Mouse (Mus musculus): Measurements from ENCODE around the gene Bcap31. TPM values are rescaled to one million over a fixed set of nuclear protein-coding genes. Genes with fewer than 3 reads are reported as not detected.

Bcap31 gene
- total RNA-seq, 2 experiments from 2014 or later, result 74.8 to 90.1 TPM

GRCm38 (mm10) chrX:73718686-73719362 is 2.8 kb upstream of the Bcap31 start:
- no peak for TF ChIP-seq CTCF (IDR thresholded peaks at IDR 0.05)
- no peak for DNase-seq (ENCODE audit: extremely low spot score in 1 of 2, low spot score in 2 of 2)
- intact Hi-C loops (cut with DNase I), result loop anchor here (5.0 to 10.0 kb wide), 2 partner anchors 63 to 216 kb away; partner anchors contain the start of gene Renbp
- no peak overlapping the region for H3K27ac ChIP-seq
- H3K4me3 ChIP-seq, result no peak overlapping the region

- Histone ChIP-seq H3K27ac (no peak overlapping the region), H3K4me3 (no peak overlapping the region)
- DNase-seq (ENCODE audit: extremely low spot score in 1 of 2, low spot score in 2 of 2), result no peak
- no peak for TF ChIP-seq CTCF (IDR thresholded peaks at IDR 0.05)
- intact Hi-C loops (cut with DNase I), result loop anchor here (5.0 to 10.0 kb wide), 2 partner anchors 64 to 217 kb away; partner anchors contain the start of gene Renbp
These were observed 2.3 kb upstream of the Bcap31 start for GRCm38 (mm10) chrX:73718271-73718670.

GRCm38 (mm10) chrX:73717667-73718066 is 1.7 kb upstream of the Bcap31 start:
- DNase-seq (ENCODE audit: extremely low spot score in 1 of 2, low spot score in 2 of 2), result no peak
- H3K27ac ChIP-seq, result no peak overlapping the region

GRCm38 (mm10) chrX:73716709-73717545 is 952 bp upstream of the Bcap31 start:
- intact Hi-C loops (cut with DNase I), result loop anchor here (5.0 to 10.0 kb wide), 2 partner anchors 65 to 218 kb away; partner anchors contain the start of gene Renbp
- DNase-seq (ENCODE audit: extremely low spot score in 1 of 2, low spot score in 2 of 2), result peak; percentile 8 to 21
- Histone ChIP-seq H3K27ac (peak overlapping the region; percentile 86), H3K4me3 (peak overlapping the region; percentile 57)
- no peak for TF ChIP-seq CTCF (IDR thresholded peaks at IDR 0.05)

More at GRCm38 (mm10) chrX:73717667-73718066, 1.7 kb upstream of the Bcap31 start:
- intact Hi-C loops (cut with DNase I), result loop anchor here (5.0 to 10.0 kb wide), 2 partner anchors 65 to 217 kb away; partner anchors contain the start of gene Renbp
- H3K4me3 ChIP-seq, result peak overlapping the region; percentile 57; the same call in 1 of the 2 replicates
- no peak for TF ChIP-seq CTCF (IDR thresholded peaks at IDR 0.05)

- H3K27ac ChIP-seq, result peak overlapping the region; percentile 50
- no peak for DNase-seq (ENCODE audit: extremely low spot score in 1 of 2, low spot score in 2 of 2)
- no peak; the same call in 1 of the 2 replicates for TF ChIP-seq CTCF (IDR thresholded peaks at IDR 0.05)
These were observed 383 bp downstream of the Bcap31 start for GRCm38 (mm10) chrX:73715476-73716108.

GRCm38 (mm10) chrX:73700472-73700871 is 15.5 kb downstream of the Bcap31 start:
- Histone ChIP-seq H3K4me3 (no peak overlapping the region), H3K27ac (no peak overlapping the region)
- intact Hi-C loops (cut with DNase I), result loop anchor here (10.0 kb wide), 1 partner anchor 714 kb away; no protein-coding TSS in a partner anchor
- peak; percentile 31 for TF ChIP-seq CTCF (IDR thresholded peaks at IDR 0.05)
- DNase-seq (ENCODE audit: extremely low spot score in 1 of 2, low spot score in 2 of 2), result no peak

More at GRCm38 (mm10) chrX:73715476-73716108, 383 bp downstream of the Bcap31 start:
- peak overlapping the region; percentile 57 for H3K4me3 ChIP-seq
- intact Hi-C loops (cut with DNase I), result loop anchor here (5.0 to 10.0 kb wide), 2 partner anchors 67 to 219 kb away; partner anchors contain the start of gene Renbp

GRCm38 (mm10) chrX:73690917-73691629 is 24.9 kb downstream of the Bcap31 start:
- DNase-seq (ENCODE audit: extremely low spot score in 1 of 2, low spot score in 2 of 2), result peak; percentile 27 to 43
- TF ChIP-seq CTCF (IDR thresholded peaks at IDR 0.05), result peak; percentile 74
- Histone ChIP-seq H3K27ac (no peak overlapping the region), H3K4me3 (no peak overlapping the region)
- intact Hi-C loops (cut with DNase I), result loop anchor here (1.0 to 10.0 kb wide), 3 partner anchors 19 to 684 kb away; no protein-coding TSS in a partner anchor

- Histone ChIP-seq H3K4me3 (no peak overlapping the region), H3K27ac (no peak overlapping the region)
- intact Hi-C loops (cut with DNase I), result no loop called here
- no peak for TF ChIP-seq CTCF (IDR thresholded peaks at IDR 0.05)
- no peak for DNase-seq (ENCODE audit: extremely low spot score in 1 of 2, low spot score in 2 of 2)
These were observed 30.3 kb downstream of the Bcap31 start for GRCm38 (mm10) chrX:73685629-73686028.

- intact Hi-C loops (cut with DNase I), result no loop called here
- no peak for TF ChIP-seq CTCF (IDR thresholded peaks at IDR 0.05)
- Histone ChIP-seq H3K4me3 (no peak overlapping the region), H3K27ac (no peak overlapping the region)
- no peak for DNase-seq (ENCODE audit: extremely low spot score in 1 of 2, low spot score in 2 of 2)
These were observed 31.0 kb downstream of the Bcap31 start for GRCm38 (mm10) chrX:73684978-73685377.

- H3K27ac ChIP-seq, result no peak overlapping the region
- TF ChIP-seq CTCF (IDR thresholded peaks at IDR 0.05), result no peak
- intact Hi-C loops (cut with DNase I), result no loop called here
- no peak overlapping the region for H3K4me3 ChIP-seq
- DNase-seq (ENCODE audit: extremely low spot score in 1 of 2, low spot score in 2 of 2), result no peak
These were observed 31.8 kb downstream of the Bcap31 start for GRCm38 (mm10) chrX:73684156-73684555.

- intact Hi-C loops (cut with DNase I), result no loop called here
- no peak for DNase-seq (ENCODE audit: extremely low spot score in 1 of 2, low spot score in 2 of 2)
These were observed 39.3 kb downstream of the Bcap31 start for GRCm38 (mm10) chrX:73676668-73677067.

More at GRCm38 (mm10) chrX:73676668-73677067, 39.3 kb downstream of the Bcap31 start:
- no peak for TF ChIP-seq CTCF (IDR thresholded peaks at IDR 0.05)
- no peak overlapping the region for H3K27ac ChIP-seq
- no peak overlapping the region for H3K4me3 ChIP-seq

Measured in left cerebral cortex, adult 2 months (tissue).